Mouse (Mus musculus) frontal cortex, adult 2 months (tissue): Measurements from ENCODE around the gene Ccdc59. TPM values are rescaled to one million over a fixed set of nuclear protein-coding genes. Genes with fewer than 3 reads are reported as not detected.

ENCODE experiments used
- DNase-seq, 2 experiments: peaks; one replicate each; pipeline ENCODE4 v3.0.0; 2022; ENCODE audit warnings: low spot score in 1 of 2; ENCODE audit errors: extremely low spot score in 1 of 2
- polyA plus RNA-seq: library from polyadenylated mRNA; depleted of rRNA; stranded (reverse); fragments of >200 nt; gene quantifications from 2 replicates; pipeline ENCODE4 v1.2.3, GENCODE M21; 2012; rRNA removed

The Ccdc59 gene
- polyA plus RNA-seq = 24.1 and 26.9 TPM in 2 replicates

- DNase-seq = peak; percentile 93 to 98
These were observed at the start of gene Ccdc59, which contains the start of gene Mettl25 for GRCm38 (mm10) chr10:105840928-105841888. Gene Ccdc59 (plus strand): TSS chr10:105841067. Gene Mettl25 (minus strand): TSS chr10:105841380.

- no peak for DNase-seq
These were observed 46.9 kb upstream of the Ccdc59 start for GRCm38 (mm10) chr10:105793776-105794552.

DNA sequence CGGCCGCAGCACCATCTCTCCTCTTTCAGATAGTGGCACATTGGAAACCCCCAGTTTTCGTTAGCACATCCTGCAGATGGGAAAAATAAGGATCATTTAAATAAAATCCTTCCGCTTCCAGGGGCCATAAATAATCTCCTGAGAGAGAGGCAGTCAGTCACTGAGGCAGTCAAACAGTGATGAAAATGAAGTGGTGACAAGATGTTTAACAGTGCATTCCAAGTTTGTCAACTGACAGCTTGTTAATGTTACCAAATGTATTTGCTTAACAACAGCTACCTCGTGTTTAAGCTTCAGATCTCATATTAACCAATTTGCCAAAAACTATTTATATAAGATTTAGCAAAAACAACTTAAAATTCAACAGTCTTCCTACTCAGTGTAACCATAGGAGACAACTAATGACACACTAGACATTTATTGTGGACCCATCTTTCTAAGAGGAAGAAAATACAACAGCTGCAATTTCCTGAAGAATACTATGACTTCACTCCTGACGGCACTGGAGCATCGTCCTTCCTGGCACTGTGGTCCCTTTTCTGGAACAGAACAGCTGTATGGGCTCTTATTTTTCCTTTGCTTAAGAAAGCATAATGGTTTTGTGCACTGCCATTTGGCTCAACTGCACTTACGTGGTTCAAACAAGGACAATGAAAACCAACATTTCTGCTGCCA lies 43.5 kb upstream of the Ccdc59 start:
- DNase-seq = no peak

GRCm38 (mm10) chr10:105801147-105801546 lies 39.7 kb upstream of the Ccdc59 start:
- DNase-seq = no peak

- peak in 1 of 2 experiments; percentile 9 for DNase-seq
These were observed 38.7 kb upstream of the Ccdc59 start for GRCm38 (mm10) chr10:105802132-105802531.

- no peak for DNase-seq
These were observed 37.4 kb upstream of the Ccdc59 start for GRCm38 (mm10) chr10:105803461-105803860.

- DNase-seq = no peak
These were observed 34.4 kb upstream of the Ccdc59 start for GRCm38 (mm10) chr10:105806259-105807010.

GRCm38 (mm10) chr10:105834627-105835228 lies 6.1 kb upstream of the Ccdc59 start:
- DNase-seq = peak; percentile 29 to 70

GRCm38 (mm10) chr10:105842574-105842973 lies 1.7 kb downstream of the Ccdc59 start:
- no peak for DNase-seq

GRCm38 (mm10) chr10:105850286-105850685 lies 9.4 kb downstream of the Ccdc59 start:
- DNase-seq = no peak

GRCm38 (mm10) chr10:105851136-105851535 lies 10.3 kb downstream of the Ccdc59 start:
- peak in 1 of 2 experiments; percentile 22 for DNase-seq

- DNase-seq = peak in 1 of 2 experiments; percentile 59
These were observed 26.4 kb downstream of the Ccdc59 start for GRCm38 (mm10) chr10:105867312-105867711.

Other genes with a start within 250 kb of the Ccdc59 start
- 11.8 and 12.0 TPM in 2 replicates for gene Mettl25, start 313 bp downstream of the Ccdc59 start, polyA plus RNA-seq